In genomic region chr4:34784865-34785264, GRCm38 (mm10) we compare ENCODE assay signal across 12 mouse cellular contexts. TPM values are rescaled to one million over a fixed set of nuclear protein-coding genes. Genes with fewer than 3 reads are reported as not detected.
DNase-seq lines count a peak whose midpoint lies in the region; ATAC-seq and TF ChIP-seq lines count a peak whose summit lies in the region.
"Had no signal": no experiment of that assay in that cellular context is flagged by ENCODE, and none has a peak within 500 bp of the region (broad histone marks: within the 10 kb centered on the region; RNA-seq: fewer than 3 reads in every experiment).

No protein-coding gene starts in this region.

- H3K27ac ChIP-seq in heart, adult 2 months: no peak overlapping the region
- no peak overlapping the region for H3K27ac ChIP-seq in heart, embryonic 10.5 days
- no peak overlapping the region for H3K27ac ChIP-seq in midbrain, embryonic 12.5 days (replicated peaks)
- no peak overlapping the region for H3K27ac ChIP-seq in midbrain, embryonic 16.5 days (ENCODE audit: low read length)
- H3K27ac ChIP-seq: intestine, embryonic 15.5 days; stomach, embryonic 15.5 days had no signal

- no peak overlapping the region for H3K9ac ChIP-seq in heart, adult 2 months (ENCODE audit: low read depth, low read length)
- H3K9ac ChIP-seq in midbrain, embryonic 12.5 days (replicated peaks): no peak overlapping the region
- H3K9ac ChIP-seq in midbrain, embryonic 16.5 days (ENCODE audit: low read depth, low read length): no peak overlapping the region
- H3K9ac ChIP-seq: intestine, embryonic 15.5 days; stomach, embryonic 15.5 days had no signal

- WGBS in heart, adult 2 months: 56% methylated on average over 5 of the region's 5 CpGs
- 55% methylated on average over 5 of the region's 5 CpGs for WGBS in heart, embryonic 10.5 days
- WGBS in midbrain, embryonic 12.5 days: 56% methylated on average over 5 of the region's 5 CpGs
- 61% methylated on average over 5 of the region's 5 CpGs for WGBS in midbrain, embryonic 16.5 days

- H3K36me3 ChIP-seq in heart, adult 2 months (ENCODE audit: control insufficient read depth, insufficient read depth, low read length): no peaks in the 10 kb centered on the region
- no peaks in the 10 kb centered on the region for H3K36me3 ChIP-seq in heart, embryonic 10.5 days
- H3K36me3 ChIP-seq in midbrain, embryonic 12.5 days: no peaks in the 10 kb centered on the region
- H3K36me3 ChIP-seq in midbrain, embryonic 16.5 days (ENCODE audit: control insufficient read depth, insufficient read depth, low read length): no peaks in the 10 kb centered on the region
- H3K36me3 ChIP-seq: G1E; intestine, embryonic 15.5 days; stomach, embryonic 15.5 days had no signal

- DNase-seq in heart, adult 2 months: no peak
- no peak for DNase-seq in heart, embryonic 10.5 days (ENCODE audit: low spot score)
- DNase-seq in R1 (ENCODE audit: low read depth, low spot score): peak; percentile 94
- no peak for DNase-seq in c-Kit-positive CD71-positive TER-119-positive erythroid progenitor cells, embryonic 14.5 days (ENCODE audit: low spot score)
- DNase-seq in adrenal gland, postnatal 36 days: no peak

- no peaks in the 10 kb centered on the region for H3K9me3 ChIP-seq in heart, embryonic 10.5 days
- no peaks in the 10 kb centered on the region for H3K9me3 ChIP-seq in midbrain, embryonic 12.5 days
- no peaks in the 10 kb centered on the region for H3K9me3 ChIP-seq in midbrain, embryonic 16.5 days (replicated peaks; ENCODE audit: control insufficient read depth, low read length, poor library complexity, severe bottlenecking)
- H3K9me3 ChIP-seq: intestine, embryonic 15.5 days; stomach, embryonic 15.5 days had no signal

- no peaks in the 10 kb centered on the region for H3K79me2 ChIP-seq in heart, adult 2 months (replicated peaks; ENCODE audit: control insufficient read depth, insufficient read depth, low read length)

- H3K27me3 ChIP-seq in heart, adult 2 months (ENCODE audit: control insufficient read depth, insufficient read depth, low read length): no peaks in the 10 kb centered on the region
- no peaks in the 10 kb centered on the region for H3K27me3 ChIP-seq in heart, embryonic 10.5 days (ENCODE audit: insufficient read depth, poor library complexity, severe bottlenecking)
- no peaks in the 10 kb centered on the region for H3K27me3 ChIP-seq in midbrain, embryonic 12.5 days
- no peaks in the 10 kb centered on the region for H3K27me3 ChIP-seq in midbrain, embryonic 16.5 days (ENCODE audit: control insufficient read depth, insufficient read depth, low read depth, low read length)
- H3K27me3 ChIP-seq: intestine, embryonic 15.5 days; stomach, embryonic 15.5 days had no signal

- intact Hi-C loops in heart, adult 2 months (cut with DNase I): loop anchor here (2.0 kb wide), 1 partner anchor 138 kb away; no protein-coding TSS in a partner anchor

- no peak overlapping the region for H3K4me2 ChIP-seq in midbrain, embryonic 12.5 days (replicated peaks)
- H3K4me2 ChIP-seq in midbrain, embryonic 16.5 days (ENCODE audit: low read length): no peak overlapping the region
- H3K4me2 ChIP-seq: intestine, embryonic 15.5 days; stomach, embryonic 15.5 days had no signal

- ATAC-seq in midbrain, embryonic 12.5 days (ENCODE audit: low FRiP score, low read depth): 0 out of 2 replicates have a peak, but pooled peaks have one; percentile 23
- no peak for ATAC-seq in midbrain, embryonic 16.5 days
- peak; percentile 49 for ATAC-seq in megakaryocyte progenitor cell, adult 5-6 weeks (replicated peaks; ENCODE audit: poor library complexity)
- ATAC-seq: intestine, embryonic 15.5 days had no signal

- no peak for TF ChIP-seq POLR2A in heart, adult 2 months (IDR thresholded peaks at IDR 0.05; ENCODE audit: insufficient read depth, low read depth, low read length)

- peak; percentile 61 for TF ChIP-seq CTCF in heart, adult 2 months (IDR thresholded peaks at IDR 0.05)

- H3K4me3 ChIP-seq in heart, adult 2 months: no peak overlapping the region
- no peak overlapping the region for H3K4me3 ChIP-seq in heart, embryonic 10.5 days
- no peak overlapping the region for H3K4me3 ChIP-seq in midbrain, embryonic 12.5 days
- no peak overlapping the region for H3K4me3 ChIP-seq in midbrain, embryonic 16.5 days (ENCODE audit: low read depth, low read length)
- H3K4me3 ChIP-seq: intestine, embryonic 15.5 days; stomach, embryonic 15.5 days had no signal

- no peaks in the 10 kb centered on the region for H3K4me1 ChIP-seq in heart, adult 2 months (ENCODE audit: control insufficient read depth, insufficient read depth, low read length)
- no peaks in the 10 kb centered on the region for H3K4me1 ChIP-seq in heart, embryonic 10.5 days
- H3K4me1 ChIP-seq in midbrain, embryonic 12.5 days: no peaks in the 10 kb centered on the region
- H3K4me1 ChIP-seq in midbrain, embryonic 16.5 days (ENCODE audit: control insufficient read depth, insufficient read depth, low read length): no peaks in the 10 kb centered on the region
- H3K4me1 ChIP-seq: intestine, embryonic 15.5 days; stomach, embryonic 15.5 days had no signal

- TF ChIP-seq EP300 in heart, adult 2 months (IDR thresholded peaks at IDR 0.05; ENCODE audit: insufficient read depth, low read depth, low read length): no peak

RNA-seq across cellular contexts. Expression of gene Smim8, which starts 6.6 kb away (rescaled TPM):
- 10 to 100 TPM; 54.6 to 66.6 TPM for total RNA-seq in heart, adult 2 months (2021)
- polyA plus RNA-seq in heart, adult 2 months (2012; rRNA removed): 19.1 and 30.0 TPM in 2 replicates
- polyA plus RNA-seq in heart, embryonic 10.5 days (2016; fragmentation: Nextera tagmentation; extraction: Ambion mirVana): 39.0 and 47.7 TPM in 2 replicates
- polyA plus RNA-seq in midbrain, embryonic 12.5 days (2016; fragmentation: Nextera tagmentation; extraction: Ambion mirVana): 43.0 and 43.9 TPM in 2 replicates
- 41.7 TPM in 2 replicates for polyA plus RNA-seq in midbrain, embryonic 16.5 days (2015; fragmentation: Nextera tagmentation; extraction: Ambion mirVana)
- 21.0 and 32.8 TPM in 2 replicates for total RNA-seq in megakaryocyte progenitor cell, adult 5-6 weeks (2015)
- 15.6 and 17.4 TPM in 2 replicates for total RNA-seq in megakaryocyte progenitor cell, adult 5-6 weeks (2017)
- total RNA-seq in adrenal gland, postnatal 36 days (2021): 10 to 100 TPM; 19.1 to 23.8 TPM

RNA-seq across cellular contexts. Expression of gene Gm136, which starts 28.8 kb away (rescaled TPM):
- total RNA-seq in heart, adult 2 months (2021): not detected
- not detected in 2 replicates for polyA plus RNA-seq in heart, adult 2 months (2012; rRNA removed)
- polyA plus RNA-seq in heart, embryonic 10.5 days (2016; fragmentation: Nextera tagmentation; extraction: Ambion mirVana): not detected in 2 replicates
- not detected in 2 replicates for polyA plus RNA-seq in midbrain, embryonic 12.5 days (2016; fragmentation: Nextera tagmentation; extraction: Ambion mirVana)
- polyA plus RNA-seq in midbrain, embryonic 16.5 days (2015; fragmentation: Nextera tagmentation; extraction: Ambion mirVana): not detected in 2 replicates
- total RNA-seq in megakaryocyte progenitor cell, adult 5-6 weeks (2015): not detected in 2 replicates
- not detected in 2 replicates for total RNA-seq in megakaryocyte progenitor cell, adult 5-6 weeks (2017)
- not detected for total RNA-seq in adrenal gland, postnatal 36 days (2021)
- total RNA-seq: G1E had no signal
- polyA plus RNA-seq: G1E; heart, embryonic 14.5 days; intestine, embryonic 15.5 days; stomach, embryonic 15.5 days had no signal

RNA-seq across cellular contexts. Expression of gene Cfap206, which starts 54.9 kb away (rescaled TPM):
- total RNA-seq in heart, adult 2 months (2021): under 1 TPM in 1 of 2 experiments, not detected in 1; 0.16 TPM
- polyA plus RNA-seq in heart, adult 2 months (2012; rRNA removed): 0.23 and 0.47 TPM in 2 replicates
- 0.05 TPM in 1 of 2 replicates, not detected in the other for polyA plus RNA-seq in heart, embryonic 10.5 days (2016; fragmentation: Nextera tagmentation; extraction: Ambion mirVana)
- polyA plus RNA-seq in midbrain, embryonic 12.5 days (2016; fragmentation: Nextera tagmentation; extraction: Ambion mirVana): 1.1 and 1.2 TPM in 2 replicates
- 3.4 and 4.1 TPM in 2 replicates for polyA plus RNA-seq in midbrain, embryonic 16.5 days (2015; fragmentation: Nextera tagmentation; extraction: Ambion mirVana)
- total RNA-seq in megakaryocyte progenitor cell, adult 5-6 weeks (2015): not detected in 2 replicates
- total RNA-seq in megakaryocyte progenitor cell, adult 5-6 weeks (2017): not detected in 2 replicates
- total RNA-seq in adrenal gland, postnatal 36 days (2021): 1 to 10 TPM in 1 of 2 experiments, not detected in 1; 2.2 TPM
- polyA plus RNA-seq: G1E had no signal
